Mouse (Mus musculus): ENCODE results near the gene Bicral.

DNA sequence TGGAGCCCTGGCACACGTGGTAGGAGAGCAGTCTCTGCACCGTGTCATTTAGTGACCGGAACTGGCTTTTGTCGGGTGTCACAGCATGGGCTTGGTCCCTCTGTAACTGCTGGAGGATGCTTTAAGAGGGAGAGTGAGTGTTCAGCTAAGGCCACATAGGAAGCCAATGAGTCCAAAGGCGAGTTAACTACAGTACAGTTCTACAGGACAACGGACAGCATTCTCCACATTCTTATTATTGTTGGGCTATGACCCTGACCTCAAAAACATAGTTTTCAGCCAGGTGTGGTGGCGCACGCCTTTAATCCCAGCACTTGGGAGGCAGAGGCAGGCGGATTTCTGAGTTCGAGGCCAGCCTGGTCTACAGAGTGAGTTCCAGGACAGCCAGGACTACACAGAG lies 49.9 kb downstream of the Bicral start:
- TF ChIP-seq CTCF (conservative IDR thresholded peaks at IDR 0.05; ENCODE audit: insufficient read depth, insufficient read length, low read depth, low read length) (no peak), POLR2A (IDR thresholded peaks at IDR 0.05; ENCODE audit: low read depth, low read length) (no peak)
